Mouse (Mus musculus): ENCODE measurements around the gene Kcnj12. TPM values are rescaled to one million over a fixed set of nuclear protein-coding genes. Genes with fewer than 3 reads are reported as not detected.

The Kcnj12 gene
- total RNA-seq, 2 experiments from 2014 or later: 6.4 to 7.0 TPM

GRCm38 (mm10) chr11:61051151-61051550 lies 28.8 kb downstream of the Kcnj12 start:
- DNase-seq (ENCODE audit: extremely low spot score in 1 of 2, low spot score in 1 of 2): no peak

- no peak for DNase-seq (ENCODE audit: extremely low spot score in 1 of 2, low spot score in 1 of 2)
Measured at GRCm38 (mm10) chr11:61056871-61057270, 34.5 kb downstream of the Kcnj12 start.

DNA sequence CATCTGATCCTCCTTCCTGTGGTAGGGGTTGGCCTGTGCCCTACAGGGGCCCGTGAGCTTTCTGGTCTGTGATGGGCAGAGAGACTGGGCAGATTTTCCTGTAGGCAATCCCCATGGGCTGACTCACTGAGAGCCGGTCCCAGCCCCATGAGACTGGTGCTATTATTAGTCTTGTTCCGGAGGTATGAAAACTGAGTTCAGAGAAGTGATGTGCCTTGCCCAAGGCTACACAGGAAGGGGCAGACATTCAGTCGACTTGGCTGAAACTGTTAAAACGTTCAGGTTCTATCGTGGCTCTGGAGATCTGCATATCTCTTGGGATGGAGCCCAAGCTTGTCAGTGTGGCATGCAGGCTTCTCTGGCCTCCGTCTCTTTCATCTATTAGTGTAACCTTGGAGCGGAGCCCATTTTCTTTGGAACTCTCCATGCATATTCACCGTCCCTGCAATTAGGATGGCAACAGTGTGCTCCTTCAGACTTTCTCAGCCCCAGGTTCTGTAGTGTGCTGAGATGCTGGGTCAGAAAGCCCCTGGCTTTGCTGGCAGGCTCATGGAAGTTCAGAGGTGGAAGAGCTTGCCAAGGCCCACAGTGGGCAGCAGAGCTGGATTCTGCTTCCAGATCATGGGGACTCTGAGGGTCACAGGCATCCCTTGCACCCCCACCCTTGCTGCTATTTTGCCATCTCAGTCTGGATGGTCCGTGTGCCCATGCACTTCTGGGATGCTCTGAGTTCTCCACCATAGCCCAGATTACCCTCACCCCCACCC lies 37.5 kb downstream of the Kcnj12 start:
- no peak for DNase-seq (ENCODE audit: extremely low spot score in 1 of 2, low spot score in 1 of 2)

GRCm38 (mm10) chr11:61060634-61061033 lies 38.3 kb downstream of the Kcnj12 start:
- DNase-seq (ENCODE audit: extremely low spot score in 1 of 2, low spot score in 1 of 2): no peak

GRCm38 (mm10) chr11:61062548-61063461 lies 40.4 kb downstream of the Kcnj12 start:
- no peak for DNase-seq (ENCODE audit: extremely low spot score in 1 of 2, low spot score in 1 of 2)

DNA sequence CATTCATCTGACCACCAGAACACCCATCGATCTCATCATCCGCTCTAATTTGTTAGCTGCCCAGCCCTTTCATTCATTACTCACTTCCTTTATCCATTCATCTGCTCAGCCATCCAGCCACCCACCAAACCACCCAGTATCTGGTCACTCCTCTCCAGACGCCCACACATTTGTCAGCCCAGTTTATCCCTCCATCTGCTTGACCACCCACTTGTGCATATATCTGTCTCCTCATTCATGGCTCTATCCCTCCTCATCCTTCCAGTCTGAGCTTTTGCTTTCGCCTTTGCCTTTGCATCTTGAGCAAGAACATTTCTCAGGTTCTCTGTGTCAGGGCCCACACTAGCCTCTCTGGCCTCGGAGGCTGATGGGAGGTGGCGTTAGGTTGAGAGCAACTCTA lies 41.1 kb downstream of the Kcnj12 start:
- DNase-seq (ENCODE audit: extremely low spot score in 1 of 2, low spot score in 1 of 2): no peak

DNA sequence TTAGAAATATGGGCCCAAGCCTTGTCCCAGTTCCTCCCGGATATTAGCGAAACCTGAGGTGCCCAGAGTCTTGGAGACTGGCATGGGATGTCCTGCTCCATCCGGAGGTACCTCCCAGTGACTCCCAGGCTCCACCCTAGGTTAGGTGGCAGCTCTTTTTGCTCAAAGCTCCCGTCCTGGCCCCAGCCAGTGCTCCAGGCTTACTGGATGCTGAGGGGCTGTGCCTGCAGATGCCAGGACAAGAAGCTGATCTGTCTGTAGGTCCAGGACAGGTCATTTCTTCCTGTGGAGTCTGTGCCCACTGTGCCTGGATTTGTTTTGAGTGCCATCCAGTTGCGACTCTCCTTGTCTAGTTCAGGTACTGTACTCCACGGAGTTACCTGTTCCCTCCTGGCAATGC lies 43.3 kb downstream of the Kcnj12 start:
- DNase-seq (ENCODE audit: extremely low spot score in 1 of 2, low spot score in 1 of 2): no peak

- DNase-seq (ENCODE audit: extremely low spot score in 1 of 2, low spot score in 1 of 2): no peak
Measured at GRCm38 (mm10) chr11:61067133-61067835, 44.9 kb downstream of the Kcnj12 start.

DNA sequence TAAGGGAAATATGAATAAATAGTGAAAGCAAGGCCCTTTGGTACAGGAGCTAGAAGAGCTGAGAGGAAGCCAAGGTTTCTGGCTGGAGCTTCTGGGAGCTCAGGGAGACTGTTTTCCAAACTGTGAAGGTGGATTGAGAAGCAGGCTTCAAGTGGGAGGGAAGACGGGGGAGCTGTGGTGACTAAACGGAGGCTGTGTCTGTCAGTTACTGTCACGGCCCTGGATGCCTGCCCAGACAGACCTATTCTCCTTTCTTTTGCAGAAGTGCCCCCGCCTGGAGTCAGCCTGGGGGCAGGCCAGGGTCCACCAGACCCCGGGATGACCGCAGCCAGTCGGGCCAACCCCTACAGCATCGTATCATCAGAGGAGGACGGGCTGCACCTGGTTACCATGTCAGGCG lies 46.5 kb downstream of the Kcnj12 start:
- DNase-seq (ENCODE audit: extremely low spot score in 1 of 2, low spot score in 1 of 2): peak in 1 of 2 experiments; percentile 26

GRCm38 (mm10) chr11:61069645-61070044 lies 47.3 kb downstream of the Kcnj12 start:
- DNase-seq (ENCODE audit: extremely low spot score in 1 of 2, low spot score in 1 of 2): no peak

GRCm38 (mm10) chr11:61074646-61075317 lies 52.4 kb downstream of the Kcnj12 start:
- DNase-seq (ENCODE audit: extremely low spot score in 1 of 2, low spot score in 1 of 2): no peak

DNA sequence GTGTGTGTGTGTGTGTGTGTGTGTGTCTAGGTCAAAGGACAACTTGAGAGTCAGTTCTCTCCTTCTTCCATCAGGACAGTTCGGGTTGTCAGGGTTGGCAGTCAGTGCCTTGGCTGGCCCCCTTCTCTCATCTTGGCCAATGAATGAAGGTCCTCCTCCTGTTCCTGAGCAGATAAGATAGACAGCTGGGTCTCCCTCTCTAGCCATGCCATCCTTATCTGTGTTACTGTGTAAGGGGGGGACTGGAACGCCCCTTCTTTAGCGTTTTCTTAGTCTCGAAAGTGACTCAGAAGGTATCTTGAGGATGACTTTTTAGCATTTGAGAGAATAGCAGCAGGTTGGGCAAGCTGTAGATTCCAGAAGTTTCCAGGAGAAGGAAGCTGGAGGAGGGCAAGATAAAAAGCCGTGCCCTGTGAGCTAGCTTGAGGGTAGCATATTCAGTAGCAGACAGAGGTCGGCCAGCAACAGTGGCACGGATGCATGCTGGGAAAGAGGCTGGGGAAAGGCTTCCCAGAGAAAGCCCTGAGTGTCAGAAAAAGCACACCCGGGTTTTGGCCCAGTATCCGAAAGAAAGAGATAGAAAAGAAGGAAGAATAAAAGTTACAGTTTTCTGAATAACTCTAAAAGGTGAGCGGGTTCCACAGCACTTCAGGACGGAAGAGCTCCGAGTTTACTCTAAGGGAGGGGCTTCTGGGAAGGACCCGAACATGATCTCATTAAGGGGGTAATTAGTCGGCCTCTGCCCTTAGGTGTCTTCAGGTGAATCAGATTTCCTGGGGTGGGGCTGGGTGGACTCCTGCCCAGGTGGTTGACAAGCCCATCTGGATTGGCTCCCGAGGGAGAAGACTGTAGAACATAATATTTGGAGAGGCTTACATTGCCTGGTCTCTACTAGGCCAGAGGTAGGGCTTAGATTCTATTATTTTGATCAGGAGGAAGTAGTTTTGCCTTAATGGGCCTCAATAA lies 53.3 kb downstream of the Kcnj12 start:
- no peak for DNase-seq (ENCODE audit: extremely low spot score in 1 of 2, low spot score in 1 of 2)

GRCm38 (mm10) chr11:61081624-61082023 lies 59.3 kb downstream of the Kcnj12 start:
- DNase-seq (ENCODE audit: extremely low spot score in 1 of 2, low spot score in 1 of 2): no peak

DNA sequence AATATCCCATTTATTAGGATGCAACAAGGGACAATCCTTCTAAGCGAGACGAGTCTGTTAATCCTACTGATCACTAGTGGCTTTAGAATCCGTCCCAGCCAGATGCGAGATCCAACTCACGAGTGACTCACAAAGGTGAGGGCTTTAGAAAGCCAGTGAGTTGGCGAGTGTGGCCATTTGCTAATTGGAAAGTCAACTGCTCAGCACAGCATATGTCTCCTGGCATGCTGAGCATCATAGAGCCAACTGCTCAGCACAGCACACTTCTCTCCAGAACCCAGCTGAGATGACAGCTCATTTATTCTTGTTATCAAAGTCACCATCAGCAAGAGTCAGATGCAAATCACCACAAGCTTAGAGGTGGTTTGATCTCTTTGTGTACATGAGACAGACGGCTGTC lies 67.8 kb downstream of the Kcnj12 start:
- no peak for DNase-seq (ENCODE audit: extremely low spot score in 1 of 2, low spot score in 1 of 2)

GRCm38 (mm10) chr11:61091192-61091591 lies 68.8 kb downstream of the Kcnj12 start:
- no peak for DNase-seq (ENCODE audit: extremely low spot score in 1 of 2, low spot score in 1 of 2)

- DNase-seq (ENCODE audit: extremely low spot score in 1 of 2, low spot score in 1 of 2): peak; percentile 45 to 86
Measured at GRCm38 (mm10) chr11:61091642-61092262, 69.4 kb downstream of the Kcnj12 start.

GRCm38 (mm10) chr11:61098046-61098445 lies 75.7 kb downstream of the Kcnj12 start:
- DNase-seq (ENCODE audit: extremely low spot score in 1 of 2, low spot score in 1 of 2): no peak

DNA sequence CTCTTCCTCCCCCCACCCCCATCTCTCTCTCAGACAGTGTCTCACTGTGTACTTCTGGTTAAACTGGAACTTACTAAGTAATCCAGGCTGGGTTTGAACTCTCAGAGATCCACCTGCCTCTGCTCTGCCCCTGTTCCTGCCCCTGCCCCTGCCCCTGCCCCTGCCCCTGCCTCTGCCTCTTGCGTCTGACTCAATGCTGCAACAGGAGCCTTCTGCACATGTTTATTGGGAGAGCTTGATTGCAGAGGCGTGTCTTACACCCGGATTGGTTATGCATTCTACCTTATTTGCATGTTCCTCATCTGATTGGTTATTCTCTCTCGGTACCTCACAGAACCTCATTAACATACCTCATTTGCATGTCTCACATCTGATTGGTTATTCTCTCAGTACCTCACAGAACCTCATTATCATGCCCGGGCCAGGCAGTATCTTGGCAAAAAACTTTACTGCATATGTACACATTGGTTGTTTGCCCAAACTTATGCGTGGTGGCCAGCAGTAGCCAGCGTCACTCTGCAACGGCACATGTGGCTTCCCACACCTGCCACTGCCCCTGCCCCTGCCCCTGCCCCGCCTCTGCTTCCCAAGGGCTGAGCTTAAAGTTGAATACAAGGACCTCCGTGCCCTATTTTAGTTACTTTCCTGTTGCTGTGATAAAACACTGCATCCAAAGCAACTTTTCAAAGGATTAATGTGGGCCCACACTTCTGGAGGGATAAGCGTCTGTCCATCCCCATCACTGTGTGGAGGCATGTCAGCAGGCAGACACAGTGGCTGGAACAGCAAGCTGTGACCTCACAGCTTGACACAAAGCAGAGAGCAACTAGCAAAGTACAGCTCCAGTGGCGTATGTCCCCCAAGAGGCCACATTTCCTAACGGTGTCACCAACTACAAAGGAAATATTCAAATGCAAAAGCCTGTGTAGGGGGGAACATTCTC lies 80.3 kb downstream of the Kcnj12 start:
- DNase-seq (ENCODE audit: extremely low spot score in 1 of 2, low spot score in 1 of 2): no peak

Data from layer of hippocampus, postnatal 25 days (tissue).